Mouse (Mus musculus) lung, postnatal 0 days (tissue): ENCODE results near the gene Slc46a2.

Experiments
- CTCF ChIP-seq: IDR thresholded peaks from 2 replicates; pipeline ENCODE4 v1.5.1; 2016; ENCODE audit warnings: antibody characterized with exemption, mild to moderate bottlenecking
- EP300 ChIP-seq: IDR thresholded peaks from 2 replicates; pipeline ENCODE4 v1.6.1; 2016; ENCODE audit warnings: antibody characterized with exemption, mild to moderate bottlenecking, control low read depth

- peak; percentile 48 for TF ChIP-seq CTCF
- TF ChIP-seq EP300 = no peak
Measured at GRCm38 (mm10) chr4:59932505-59933281, 17.8 kb upstream of the Slc46a2 start.
